Mouse (Mus musculus): ENCODE results near the gene Nr6a1.

DNA sequence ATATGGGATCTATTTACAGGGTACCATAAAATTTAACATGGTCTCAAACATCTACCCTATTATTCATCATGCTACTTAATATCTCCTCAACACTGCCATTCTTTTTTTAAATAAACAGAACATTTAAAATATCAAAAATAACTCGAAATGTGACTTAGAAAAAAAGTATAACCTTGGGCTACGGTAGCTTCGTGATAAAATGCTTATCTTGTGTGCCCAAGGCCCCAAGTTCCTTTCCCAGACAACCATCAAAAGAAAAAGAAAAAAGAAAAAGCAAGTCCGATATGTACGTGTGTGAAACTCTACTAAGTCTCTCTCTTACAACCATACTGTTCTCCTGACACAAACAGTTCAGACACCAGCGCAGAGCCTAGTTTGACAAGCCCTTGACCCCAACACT, 92.0 kb downstream of the Nr6a1 start:
- no peak for TF ChIP-seq CTCF (IDR thresholded peaks at IDR 0.05; ENCODE audit: control insufficient read depth, insufficient read depth, low read length)
- no peak for TF ChIP-seq POLR2A (IDR thresholded peaks at IDR 0.05; ENCODE audit: borderline replicate concordance, control insufficient read depth, low read depth, low read length)
